Comparison of ENCODE assay signal across 18 mouse cellular contexts in genomic region chr2:15166435-15167024, GRCm38 (mm10).
"Had no signal": no experiment of that assay in that cellular context is flagged by ENCODE, and none has a peak within 500 bp of the region (broad histone marks: within the 10 kb centered on the region; RNA-seq: fewer than 3 reads in every experiment).

No protein-coding gene starts in this region.

- H3K4me3 ChIP-seq: layer of hippocampus, adult 2 months; limb, embryonic 12.5 days; limb, embryonic 15.5 days; liver, embryonic 15.5 days; megakaryocyte, embryonic 14.5 days had no signal

- H3K4me1 ChIP-seq: limb, embryonic 12.5 days; limb, embryonic 15.5 days; megakaryocyte, embryonic 14.5 days had no signal

- DNase-seq: kidney, adult 18-20 months; kidney, adult 9 months; kidney, postnatal 14 days; kidney, postnatal 4 days; layer of hippocampus, adult 9-11 months; lung, adult 2 months; midbrain, embryonic 14.5 days; right cerebral cortex, postnatal 14 days; right cerebral cortex, postnatal 4 days; thymus, postnatal 25 days had no signal

- H3K27me3 ChIP-seq: limb, embryonic 12.5 days; limb, embryonic 15.5 days; liver, embryonic 15.5 days; megakaryocyte, embryonic 14.5 days had no signal

- H3K4me2 ChIP-seq: limb, embryonic 12.5 days; limb, embryonic 15.5 days; liver, embryonic 11.5 days; liver, embryonic 15.5 days; midbrain, embryonic 11.5 days had no signal

- H3K9ac ChIP-seq: limb, embryonic 12.5 days; limb, embryonic 15.5 days; liver, embryonic 15.5 days had no signal

- H3K9me3 ChIP-seq: limb, embryonic 12.5 days; limb, embryonic 15.5 days; liver, embryonic 15.5 days; megakaryocyte, embryonic 14.5 days had no signal

- H3K36me3 ChIP-seq: limb, embryonic 12.5 days; limb, embryonic 15.5 days; liver, embryonic 15.5 days had no signal

- H3K27ac ChIP-seq: layer of hippocampus, adult 2 months; limb, embryonic 12.5 days; limb, embryonic 15.5 days had no signal

- ATAC-seq: hindbrain, embryonic 16.5 days had no signal
